Mouse (Mus musculus) forebrain, embryonic 12.5 days (tissue): ENCODE data around the gene Abcc12. TPM values are rescaled to one million over a fixed set of nuclear protein-coding genes. Genes with fewer than 3 reads are reported as not detected.

Experiments
- ATAC-seq: fragments of 200-750 bp; cut with Nextera tagmentation; 2 replicates; pipeline ENCODE4 v1.8.0; 2017; ENCODE audit warnings: moderate TSS enrichment; ENCODE audit not compliant: low FRiP score
- H3K27ac ChIP-seq: fragments of 300-500 bp; sonication (generic); 2 replicates; pipeline ENCODE4 v1.5.1; 2016; ENCODE audit warnings: mild to moderate bottlenecking
- H3K27me3 ChIP-seq: fragments of 300-500 bp; sonication (generic); 2 replicates; pipeline ENCODE4 v1.6.1; 2016; ENCODE audit warnings: mild to moderate bottlenecking
- H3K36me3 ChIP-seq: fragments of 300-500 bp; sonication (generic); replicated peaks from 2 replicates; pipeline ENCODE4 v1.6.1; 2016; ENCODE audit warnings: mild to moderate bottlenecking
- H3K4me1 ChIP-seq: fragments of 300-500 bp; sonication (generic); 2 replicates; pipeline ENCODE4 v1.6.1; 2016
- H3K4me2 ChIP-seq: fragments of 300-500 bp; sonication (generic); 2 replicates; pipeline ENCODE4 v1.6.1; 2016; ENCODE audit warnings: mild to moderate bottlenecking, moderate library complexity
- H3K4me3 ChIP-seq: fragments of 300-500 bp; sonication (generic); replicated peaks from 2 replicates; pipeline ENCODE4 v1.5.1; 2016; ENCODE audit warnings: mild to moderate bottlenecking
- H3K9ac ChIP-seq: fragments of 300-500 bp; sonication (generic); 2 replicates; pipeline ENCODE4 v1.6.1; 2016; ENCODE audit warnings: mild to moderate bottlenecking
- H3K9me3 ChIP-seq: fragments of 300-500 bp; sonication (generic); 2 replicates; pipeline ENCODE4 v1.6.1; 2016
- WGBS: fragments of 180-500 bp; shearing (Covaris S2); methylation state at CpG from one replicate; pipeline ENCODE4 v1.1.7; 2016; 5-methylcytosine and 5-hydroxymethylcytosine counted together
- polyA plus RNA-seq: library from polyadenylated mRNA; unstranded; fragments of >200 nt; fragmentation: Nextera tagmentation; extraction: Ambion mirVana; gene quantifications from 2 replicates; pipeline ENCODE4 v1.2.1, GENCODE M21; 2016

Abcc12 gene
- polyA plus RNA-seq, 1 experiment from 2014 or later = not detected

DNA sequence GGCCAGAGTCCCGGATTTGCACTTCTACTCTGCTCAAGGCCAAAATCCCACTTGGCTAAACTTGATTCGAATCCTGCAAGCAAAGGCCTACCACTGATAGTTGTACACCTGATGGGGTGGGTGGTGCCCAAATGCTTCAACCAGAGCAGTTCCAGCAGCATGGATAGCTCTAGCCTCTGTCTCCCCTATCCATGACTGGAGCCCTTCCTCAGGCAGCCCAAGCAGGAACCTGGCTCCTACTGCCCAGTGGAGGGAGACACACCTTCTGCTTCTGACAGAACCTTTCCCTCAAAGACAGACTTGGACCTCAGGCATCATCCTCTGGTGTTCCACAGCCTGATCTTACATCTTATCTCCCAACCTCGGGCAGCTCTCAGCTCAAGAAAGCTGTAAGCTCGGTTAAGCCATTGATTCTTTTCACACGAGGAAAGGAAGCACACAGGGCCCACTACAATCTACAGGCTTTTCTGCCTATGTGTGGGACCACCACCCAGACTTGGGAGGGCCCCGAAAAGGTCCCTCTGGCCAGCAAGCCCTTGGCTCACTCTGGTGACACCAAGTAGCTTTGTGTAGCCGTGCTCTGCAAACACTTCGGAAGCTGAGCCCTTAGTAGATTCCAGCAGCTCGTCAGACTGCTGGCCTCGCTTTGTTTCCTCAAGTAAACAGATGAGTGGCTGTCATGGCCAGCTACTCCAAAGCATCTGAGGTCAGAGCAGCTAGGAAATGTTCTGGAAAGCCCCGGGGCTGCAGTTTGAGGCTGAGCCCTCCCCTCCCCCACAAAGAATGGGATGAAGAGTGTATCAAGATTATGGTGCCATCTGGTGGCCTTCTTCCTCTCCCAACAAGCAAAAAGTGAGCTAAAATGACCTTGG, 44.5 kb downstream of the Abcc12 start:
- ATAC-seq = peak; percentile 51
- WGBS = 52% methylated on average over 11 of the region's 11 CpGs
- Histone ChIP-seq H3K27ac (no peak overlapping the region), H3K9me3 (no peaks in the 10 kb centered on the region), H3K36me3 (no peaks in the 10 kb centered on the region), H3K4me3 (no peak overlapping the region), H3K4me2 (0 out of 2 replicates have a peak overlapping the region, but pooled peaks have one; percentile 13), H3K4me1 (peaks cover 16% of the 10 kb centered on the region), H3K9ac (no peak overlapping the region), H3K27me3 (no peaks in the 10 kb centered on the region)

DNA sequence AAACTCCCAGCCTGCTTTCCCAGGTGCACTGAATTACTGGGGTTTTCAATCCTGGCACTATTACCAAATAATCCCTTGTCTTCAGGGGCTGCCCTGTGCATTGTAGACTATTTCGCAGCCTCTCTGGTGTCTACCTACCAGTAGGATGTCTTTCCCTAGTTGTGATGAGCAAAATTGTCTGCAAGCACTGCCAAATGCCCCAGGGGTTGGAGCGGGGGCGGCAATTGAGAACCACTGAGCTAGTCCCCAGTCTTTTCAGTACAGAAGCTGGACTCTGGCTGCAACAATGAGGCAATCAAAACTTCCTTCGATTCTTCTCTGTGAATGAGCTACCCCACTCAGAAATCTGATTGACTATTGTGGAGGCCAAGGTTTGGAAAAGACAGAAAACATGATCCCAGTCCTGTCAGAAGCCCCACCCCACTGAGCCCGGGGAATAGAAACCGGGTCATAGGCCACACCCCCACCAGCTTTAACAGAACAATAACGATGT, 45.4 kb downstream of the Abcc12 start:
- Histone ChIP-seq H3K4me2 (no peak overlapping the region), H3K4me3 (no peak overlapping the region), H3K27ac (no peak overlapping the region), H3K27me3 (no peaks in the 10 kb centered on the region), H3K9ac (no peak overlapping the region), H3K36me3 (no peaks in the 10 kb centered on the region), H3K4me1 (peaks cover 16% of the 10 kb centered on the region), H3K9me3 (no peaks in the 10 kb centered on the region)
- no peak for ATAC-seq
- WGBS = 41% methylated on average over 7 of the region's 7 CpGs

DNA sequence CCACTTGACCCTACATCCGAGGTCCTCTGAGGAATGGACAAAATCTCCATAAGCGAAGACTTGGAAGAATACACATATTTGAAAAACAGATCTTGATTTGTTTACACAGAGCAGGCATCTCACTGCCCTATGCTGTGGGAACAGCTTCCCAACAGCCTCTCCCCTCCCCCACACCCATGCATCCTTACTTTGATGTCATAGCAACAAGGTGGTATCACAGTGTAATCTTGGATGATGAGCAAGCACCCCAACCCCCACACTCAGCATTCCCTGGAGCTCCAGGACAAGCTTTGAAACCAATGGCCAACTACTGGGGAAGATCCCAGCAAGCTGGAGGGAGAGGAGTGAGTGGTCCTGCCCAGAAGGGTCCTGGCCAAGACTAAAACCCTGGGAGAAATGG, 50.8 kb downstream of the Abcc12 start:
- no peak overlapping the region for H3K4me3 ChIP-seq
- H3K36me3 ChIP-seq = no peaks in the 10 kb centered on the region
- 85% methylated on average over 2 of the region's 2 CpGs for WGBS
- no peak for ATAC-seq
- no peak overlapping the region for H3K27ac ChIP-seq
- H3K4me1 ChIP-seq = peaks cover under 1% of the 10 kb centered on the region; the same call in 1 of the 2 replicates
- H3K9ac ChIP-seq = no peak overlapping the region
- H3K4me2 ChIP-seq = no peak overlapping the region
- H3K27me3 ChIP-seq = no peaks in the 10 kb centered on the region
- H3K9me3 ChIP-seq = no peaks in the 10 kb centered on the region

DNA sequence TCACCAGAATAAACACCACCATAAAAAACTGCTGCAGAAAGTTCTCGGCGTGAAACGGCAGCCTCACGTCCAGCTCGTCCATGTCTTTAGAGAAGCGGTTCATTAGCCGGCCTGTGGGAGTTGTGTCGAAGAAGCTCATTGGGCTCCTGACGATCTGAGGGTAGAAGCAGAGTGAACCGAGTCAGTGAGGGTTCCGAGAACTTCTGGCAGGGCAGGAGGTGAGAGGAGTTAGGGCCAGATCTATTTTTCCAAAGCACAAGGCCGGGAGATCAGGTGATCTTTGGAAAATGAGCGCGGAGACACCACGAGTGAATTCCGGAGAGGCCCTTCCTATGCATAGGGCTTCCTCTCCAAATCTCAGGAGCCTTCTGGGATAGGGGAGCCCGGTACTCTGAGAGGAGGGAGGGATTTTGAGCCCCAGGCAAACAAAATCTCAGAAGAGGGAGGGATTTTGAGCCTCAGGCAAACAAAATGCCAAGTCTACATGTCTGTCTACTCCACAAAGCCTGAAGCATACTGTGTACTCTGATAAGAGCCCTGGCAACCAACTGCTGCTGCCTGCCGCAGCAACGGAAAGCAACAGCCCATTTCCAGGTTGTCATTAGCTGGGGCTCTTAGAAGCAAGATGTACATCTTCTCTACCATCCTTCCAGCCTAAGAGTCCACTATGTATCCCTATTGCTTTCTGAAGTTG, 53.0 kb downstream of the Abcc12 start:
- Histone ChIP-seq H3K27ac (no peak overlapping the region), H3K9ac (no peak overlapping the region), H3K4me2 (no peak overlapping the region), H3K9me3 (no peaks in the 10 kb centered on the region), H3K4me1 (no peaks in the 10 kb centered on the region; the same call in 1 of the 2 replicates), H3K36me3 (no peaks in the 10 kb centered on the region), H3K4me3 (no peak overlapping the region), H3K27me3 (no peaks in the 10 kb centered on the region)
- WGBS = 91% methylated on average over 19 of the region's 19 CpGs
- no peak for ATAC-seq

DNA sequence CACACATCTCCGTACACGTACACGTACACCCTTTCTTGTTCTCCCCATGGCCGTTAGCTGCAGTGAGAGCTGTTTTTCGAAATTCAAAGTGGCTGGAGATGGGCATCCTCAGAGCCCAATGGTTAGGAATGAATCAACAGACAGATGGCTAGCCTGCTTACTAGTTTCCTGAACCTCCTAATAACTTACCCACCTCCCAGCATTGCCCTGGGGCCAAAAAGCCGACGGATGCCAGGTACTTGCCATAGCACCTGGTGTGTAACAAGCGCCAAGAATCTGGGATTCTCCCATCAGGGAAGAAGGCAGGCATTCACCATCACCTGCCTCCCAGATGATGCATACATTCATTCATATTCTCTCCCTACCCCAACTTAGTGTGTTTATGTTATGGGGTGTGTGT, 53.7 kb downstream of the Abcc12 start:
- WGBS = 95% methylated on average over 8 of the region's 8 CpGs
- no peak overlapping the region for H3K27ac ChIP-seq
- ATAC-seq = no peak
- H3K9me3 ChIP-seq = no peaks in the 10 kb centered on the region
- no peak overlapping the region for H3K4me2 ChIP-seq
- H3K36me3 ChIP-seq = no peaks in the 10 kb centered on the region
- no peak overlapping the region for H3K9ac ChIP-seq
- H3K4me1 ChIP-seq = no peaks in the 10 kb centered on the region; the same call in 1 of the 2 replicates
- no peak overlapping the region for H3K4me3 ChIP-seq
- no peaks in the 10 kb centered on the region for H3K27me3 ChIP-seq

DNA sequence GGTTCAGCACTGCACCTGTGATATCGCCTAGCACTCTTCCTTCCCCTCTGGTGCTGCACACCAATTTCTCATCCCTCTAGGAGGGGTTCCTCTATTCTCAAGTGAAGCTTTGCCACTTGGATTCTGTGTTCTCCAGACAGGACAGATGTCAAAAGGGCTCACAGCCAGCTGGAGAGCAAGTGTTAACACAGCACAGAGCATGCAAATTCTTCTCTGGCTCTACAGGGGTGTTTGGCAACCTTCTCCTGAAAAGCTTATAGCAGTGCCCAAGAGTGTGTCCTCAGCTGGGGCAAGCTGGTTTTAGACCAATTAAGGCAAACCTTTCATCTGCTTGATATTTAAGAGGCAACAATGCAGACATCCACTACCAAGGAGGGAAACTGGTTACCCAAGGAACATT, 66.3 kb downstream of the Abcc12 start:
- Histone ChIP-seq H3K4me1 (no peaks in the 10 kb centered on the region; the same call in 1 of the 2 replicates), H3K4me2 (no peak overlapping the region), H3K27ac (no peak overlapping the region), H3K4me3 (no peak overlapping the region), H3K9ac (no peak overlapping the region), H3K9me3 (no peaks in the 10 kb centered on the region), H3K36me3 (no peaks in the 10 kb centered on the region), H3K27me3 (no peaks in the 10 kb centered on the region)
- 84% methylated on average over 1 of the region's 1 CpGs for WGBS
- no peak for ATAC-seq

DNA sequence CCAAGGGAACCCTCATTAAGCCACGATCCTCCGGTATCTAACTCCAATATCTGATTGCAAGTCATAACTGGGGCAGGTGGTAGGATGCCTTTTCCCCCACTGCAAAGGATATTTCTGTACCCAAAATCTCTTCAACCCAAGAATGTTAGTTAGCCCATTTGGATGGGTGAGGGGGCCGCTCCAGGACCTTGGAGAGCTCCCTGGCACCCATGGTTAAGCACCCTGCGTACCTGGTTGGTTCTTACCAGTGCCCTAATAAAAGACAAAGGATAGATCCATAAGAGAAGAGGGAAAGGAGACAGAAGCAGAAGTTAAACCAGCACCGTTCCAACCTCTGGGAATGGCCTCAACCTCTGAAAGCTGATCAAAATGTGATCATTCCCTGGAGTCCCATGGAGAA, 67.6 kb downstream of the Abcc12 start:
- Histone ChIP-seq H3K9ac (no peak overlapping the region), H3K9me3 (no peaks in the 10 kb centered on the region)
- WGBS = 72% methylated on average over 5 of the region's 5 CpGs

DNA sequence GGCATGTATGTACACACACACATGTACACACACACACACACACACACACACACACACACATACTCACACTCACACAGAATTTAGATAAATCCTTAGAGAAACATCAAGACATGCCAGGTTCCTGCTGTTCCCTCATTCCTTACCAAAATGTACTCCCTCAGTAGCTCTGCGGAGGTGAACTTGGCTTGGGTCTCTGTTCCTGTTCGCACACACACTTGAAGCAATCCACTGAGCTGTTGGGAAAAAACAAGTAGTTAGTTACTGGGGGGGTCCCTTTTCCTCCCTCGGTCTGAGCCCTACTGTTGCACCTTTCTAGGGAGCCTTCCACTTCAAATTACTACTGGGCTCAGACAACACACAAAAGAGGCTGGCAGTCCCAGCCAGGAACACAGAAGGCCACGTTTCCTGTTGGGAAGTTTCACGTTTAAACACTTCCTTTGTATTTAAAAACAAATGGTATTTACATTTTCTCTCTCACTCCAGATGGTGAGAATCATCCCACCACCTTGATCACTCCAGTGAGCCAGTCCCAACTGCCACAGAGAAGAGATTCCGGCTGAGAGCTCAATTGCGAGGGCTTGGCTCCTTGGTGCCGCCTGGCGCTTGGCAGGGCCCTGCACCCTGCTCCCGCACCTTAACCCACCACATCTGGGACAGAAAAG, 68.2 kb downstream of the Abcc12 start:
- H3K36me3 ChIP-seq = no peaks in the 10 kb centered on the region
- no peak overlapping the region for H3K27ac ChIP-seq
- no peaks in the 10 kb centered on the region for H3K27me3 ChIP-seq
- 68% methylated on average over 10 of the region's 10 CpGs for WGBS
- no peaks in the 10 kb centered on the region for H3K4me1 ChIP-seq
- no peak for ATAC-seq
- H3K4me2 ChIP-seq = no peak overlapping the region
- H3K4me3 ChIP-seq = no peak overlapping the region
- H3K9ac ChIP-seq = no peak overlapping the region
- H3K9me3 ChIP-seq = no peaks in the 10 kb centered on the region

More for the DNA sequence above, 67.6 kb downstream of the Abcc12 start:
- H3K4me2 ChIP-seq = no peak overlapping the region
- no peaks in the 10 kb centered on the region for H3K27me3 ChIP-seq
- no peaks in the 10 kb centered on the region for H3K4me1 ChIP-seq
- H3K27ac ChIP-seq = no peak overlapping the region
- H3K36me3 ChIP-seq = no peaks in the 10 kb centered on the region
- no peak overlapping the region for H3K4me3 ChIP-seq
- ATAC-seq = no peak

DNA sequence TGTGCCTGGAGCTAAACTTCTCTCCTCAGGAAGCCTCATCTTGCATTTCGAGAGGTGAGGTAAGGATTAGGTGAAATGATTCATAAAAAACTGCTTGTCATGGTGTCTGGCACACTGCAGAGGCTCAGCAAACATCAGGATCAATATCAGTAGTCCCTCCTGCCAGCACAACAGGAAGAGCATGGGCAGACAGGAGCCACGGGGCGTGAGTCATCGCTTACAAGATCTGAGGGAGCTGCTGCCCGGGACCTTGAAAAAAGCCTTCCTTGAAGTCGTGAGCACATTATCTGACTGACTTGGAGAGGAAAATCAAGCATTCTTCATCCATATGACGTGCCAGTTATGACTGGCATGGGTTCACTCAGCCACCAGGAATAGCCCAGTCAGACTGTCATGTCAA, 79.1 kb downstream of the Abcc12 start:
- H3K4me2 ChIP-seq = no peak overlapping the region
- no peaks in the 10 kb centered on the region for H3K36me3 ChIP-seq
- H3K27ac ChIP-seq = no peak overlapping the region
- H3K9me3 ChIP-seq = peaks cover 6% of the 10 kb centered on the region; the same call in 1 of the 2 replicates
- no peaks in the 10 kb centered on the region for H3K27me3 ChIP-seq
- WGBS = 82% methylated on average over 7 of the region's 7 CpGs
- no peak overlapping the region for H3K4me3 ChIP-seq
- no peaks in the 10 kb centered on the region for H3K4me1 ChIP-seq
- no peak for ATAC-seq
- no peak overlapping the region for H3K9ac ChIP-seq

DNA sequence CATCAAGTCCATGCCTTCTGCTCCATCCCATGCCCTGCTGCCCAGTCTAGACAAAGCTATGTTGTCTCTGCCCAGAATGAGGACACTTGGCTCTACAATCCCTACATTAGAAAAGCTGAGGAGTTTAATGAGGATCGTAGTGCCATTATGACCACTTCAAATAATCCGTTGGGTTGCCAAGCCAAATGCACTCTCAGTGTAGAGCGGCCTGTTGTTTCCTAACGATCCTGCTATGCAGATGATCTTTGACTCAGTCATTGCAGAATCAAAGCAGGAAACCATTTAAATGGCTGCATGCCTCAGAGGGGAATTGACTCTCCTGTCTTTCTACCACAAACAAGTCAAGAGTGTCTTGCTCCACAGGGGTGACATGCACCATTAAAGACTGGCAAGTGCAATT, 85.4 kb downstream of the Abcc12 start:
- H3K4me2 ChIP-seq = no peak overlapping the region
- H3K27me3 ChIP-seq = no peaks in the 10 kb centered on the region
- 66% methylated on average over 4 of the region's 4 CpGs for WGBS
- H3K9ac ChIP-seq = no peak overlapping the region
- no peak overlapping the region for H3K4me3 ChIP-seq
- H3K27ac ChIP-seq = no peak overlapping the region
- ATAC-seq = no peak
- H3K36me3 ChIP-seq = no peaks in the 10 kb centered on the region
- H3K9me3 ChIP-seq = no peaks in the 10 kb centered on the region
- H3K4me1 ChIP-seq = no peaks in the 10 kb centered on the region

DNA sequence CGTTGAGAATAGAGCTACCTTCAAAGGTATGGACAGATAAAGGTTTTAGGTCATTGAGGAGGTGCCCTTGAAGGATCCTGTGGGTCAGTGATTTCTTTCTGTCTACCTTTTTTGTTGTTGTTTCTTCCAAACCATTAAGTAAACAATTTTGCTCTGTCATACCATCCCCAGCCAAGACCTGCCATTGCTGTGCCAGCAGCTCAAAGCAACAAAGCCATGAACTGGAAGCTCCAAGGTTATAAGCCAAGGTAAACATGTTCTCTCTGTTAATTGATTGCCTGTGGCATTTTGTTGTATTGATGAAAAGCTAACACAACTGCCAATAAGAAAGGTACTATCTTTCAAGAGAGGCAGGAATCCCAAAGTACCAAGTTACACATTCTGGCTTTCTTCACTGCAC, 86.6 kb downstream of the Abcc12 start:
- no peaks in the 10 kb centered on the region for H3K9me3 ChIP-seq
- 48% methylated on average over 1 of the region's 1 CpGs for WGBS
- H3K4me2 ChIP-seq = no peak overlapping the region
- H3K9ac ChIP-seq = no peak overlapping the region
- no peaks in the 10 kb centered on the region for H3K36me3 ChIP-seq
- ATAC-seq = no peak
- no peak overlapping the region for H3K27ac ChIP-seq
- H3K4me1 ChIP-seq = no peaks in the 10 kb centered on the region
- no peak overlapping the region for H3K4me3 ChIP-seq
- no peaks in the 10 kb centered on the region for H3K27me3 ChIP-seq

DNA sequence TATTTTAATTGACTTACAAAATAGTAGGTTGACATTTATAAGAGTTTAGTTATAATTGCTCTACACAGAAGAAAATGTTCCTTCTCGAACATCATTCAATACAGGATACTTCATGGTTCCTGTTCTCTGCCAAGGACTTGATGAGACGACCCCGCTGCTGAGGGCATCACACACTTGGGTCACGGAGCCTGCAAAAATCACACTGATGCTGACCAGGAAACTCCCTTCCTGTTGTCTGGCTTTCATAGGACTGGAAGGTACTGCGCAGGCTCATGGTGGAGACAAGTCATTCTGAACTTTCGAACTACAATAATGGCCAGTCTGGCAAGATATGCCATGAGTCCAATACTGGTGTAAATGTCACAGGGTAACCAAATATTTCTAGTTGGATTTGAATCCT, 95.1 kb downstream of the Abcc12 start:
- H3K27ac ChIP-seq = no peak overlapping the region
- no peaks in the 10 kb centered on the region for H3K27me3 ChIP-seq
- no peaks in the 10 kb centered on the region for H3K9me3 ChIP-seq
- WGBS = 95% methylated on average over 6 of the region's 6 CpGs
- H3K4me3 ChIP-seq = no peak overlapping the region
- no peaks in the 10 kb centered on the region for H3K36me3 ChIP-seq
- H3K4me1 ChIP-seq = no peaks in the 10 kb centered on the region
- ATAC-seq = no peak
- H3K4me2 ChIP-seq = no peak overlapping the region
- H3K9ac ChIP-seq = no peak overlapping the region
